Mouse (Mus musculus): Measurements from ENCODE around the gene Ahdc1.

Gene Ahdc1

GRCm38 (mm10) chr4:133055163-133055951, 44.3 kb downstream of the Ahdc1 start:
- no peak for DNase-seq (ENCODE audit: low read depth, low spot score)

- no peak for DNase-seq (ENCODE audit: low read depth, low spot score)
Measured at GRCm38 (mm10) chr4:133056069-133056890, 45.2 kb downstream of the Ahdc1 start.

- DNase-seq (ENCODE audit: low read depth, low spot score) = no peak
Measured at GRCm38 (mm10) chr4:133057389-133058122, 46.5 kb downstream of the Ahdc1 start.

- DNase-seq (ENCODE audit: low read depth, low spot score) = no peak
Measured at GRCm38 (mm10) chr4:133058123-133058453, 47.0 kb downstream of the Ahdc1 start.

GRCm38 (mm10) chr4:133058513-133059480, 47.7 kb downstream of the Ahdc1 start:
- no peak for DNase-seq (ENCODE audit: low read depth, low spot score)

- DNase-seq (ENCODE audit: low read depth, low spot score) = no peak
Measured at GRCm38 (mm10) chr4:133060702-133061101, 49.6 kb downstream of the Ahdc1 start.

- no peak for DNase-seq (ENCODE audit: low read depth, low spot score)
Measured at GRCm38 (mm10) chr4:133061798-133062197, 50.7 kb downstream of the Ahdc1 start.

- no peak for DNase-seq (ENCODE audit: low read depth, low spot score)
Measured at GRCm38 (mm10) chr4:133062286-133062685, 51.2 kb downstream of the Ahdc1 start.

- DNase-seq (ENCODE audit: low read depth, low spot score) = no peak
Measured at GRCm38 (mm10) chr4:133063203-133063602, 52.1 kb downstream of the Ahdc1 start.

- DNase-seq (ENCODE audit: low read depth, low spot score) = no peak
Measured at GRCm38 (mm10) chr4:133063799-133064198, 52.7 kb downstream of the Ahdc1 start.

- DNase-seq (ENCODE audit: low read depth, low spot score) = no peak
Measured at GRCm38 (mm10) chr4:133064791-133065190, 53.7 kb downstream of the Ahdc1 start.

- no peak for DNase-seq (ENCODE audit: low read depth, low spot score)
Measured at GRCm38 (mm10) chr4:133065894-133066386, 54.9 kb downstream of the Ahdc1 start.

GRCm38 (mm10) chr4:133068400-133069138, 57.5 kb downstream of the Ahdc1 start:
- no peak for DNase-seq (ENCODE audit: low read depth, low spot score)

- DNase-seq (ENCODE audit: low read depth, low spot score) = no peak
Measured at GRCm38 (mm10) chr4:133070388-133070787, 59.3 kb downstream of the Ahdc1 start.

- DNase-seq (ENCODE audit: low read depth, low spot score) = no peak
Measured at GRCm38 (mm10) chr4:133070821-133071372, 59.8 kb downstream of the Ahdc1 start.

- no peak for DNase-seq (ENCODE audit: low read depth, low spot score)
Measured at GRCm38 (mm10) chr4:133073192-133073591, 62.1 kb downstream of the Ahdc1 start.

- no peak for DNase-seq (ENCODE audit: low read depth, low spot score)
Measured at GRCm38 (mm10) chr4:133074070-133074819, 63.2 kb downstream of the Ahdc1 start.

- DNase-seq (ENCODE audit: low read depth, low spot score) = no peak
Measured at GRCm38 (mm10) chr4:133074894-133075572, 64.0 kb downstream of the Ahdc1 start.

All from brain, embryonic 18.5 days (tissue).